Mouse (Mus musculus) small intestine, adult 10 weeks (tissue): Measurements from ENCODE around the gene Gxylt2. TPM values are rescaled to one million over a fixed set of nuclear protein-coding genes. Genes with fewer than 3 reads are reported as not detected.

ENCODE experiments used
- polyA plus RNA-seq: library from polyadenylated mRNA; stranded (reverse); fragments of 350-450 nt; fragmentation: Illumina TruSeq; extraction: RNeasy Lipid Tissue Mini Kit (QIAGEN cat#74804); gene quantifications from one replicate; pipeline ENCODE4 v1.2.3, GENCODE M21; 2014; ENCODE audit warnings: low replicate concordance

Gxylt2 gene
- polyA plus RNA-seq: 0.30 TPM

DNA sequence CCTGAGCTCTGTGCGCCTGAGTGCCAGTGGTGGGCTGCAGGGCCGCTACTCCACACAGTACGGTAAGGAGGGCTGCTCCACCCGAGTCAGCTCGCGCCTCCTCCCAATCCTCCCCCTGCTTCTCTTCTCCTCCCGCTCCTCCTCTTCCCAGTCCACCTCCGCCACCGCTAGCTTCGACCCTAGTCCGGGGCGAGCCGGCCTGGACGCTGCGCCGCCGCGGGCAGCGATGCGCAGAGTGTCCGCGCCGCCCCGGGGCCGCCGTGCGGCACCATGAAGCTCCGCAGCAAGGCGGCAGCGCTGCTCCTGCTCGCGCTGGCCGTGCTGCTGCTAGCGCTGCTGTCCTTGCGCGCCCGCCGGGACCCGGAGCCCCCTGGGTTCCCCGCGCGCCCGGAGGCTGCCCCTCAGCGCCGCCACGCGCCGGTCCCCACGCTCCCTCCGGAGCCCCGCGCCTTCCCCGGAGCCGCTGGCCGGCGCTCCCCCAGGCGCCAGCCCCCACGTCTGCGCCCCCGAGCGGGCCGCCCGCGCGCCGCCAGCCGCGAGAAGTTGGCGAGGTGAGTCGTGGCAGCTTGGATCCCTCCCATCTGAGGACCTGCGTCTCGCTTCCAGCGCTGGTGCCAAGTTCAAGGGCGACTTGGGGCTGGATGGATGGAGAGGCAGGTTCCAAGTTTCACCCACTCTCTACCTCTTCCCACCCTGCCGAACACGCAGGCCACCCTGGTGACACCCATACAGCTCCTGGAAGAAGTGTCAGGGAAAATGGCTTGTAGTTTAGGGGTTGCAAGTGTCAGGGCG is at the start of gene Gxylt2:
Gene Gxylt2 (plus strand): TSS at position 161 of the 792 bp plus-strand sequence.

DNA sequence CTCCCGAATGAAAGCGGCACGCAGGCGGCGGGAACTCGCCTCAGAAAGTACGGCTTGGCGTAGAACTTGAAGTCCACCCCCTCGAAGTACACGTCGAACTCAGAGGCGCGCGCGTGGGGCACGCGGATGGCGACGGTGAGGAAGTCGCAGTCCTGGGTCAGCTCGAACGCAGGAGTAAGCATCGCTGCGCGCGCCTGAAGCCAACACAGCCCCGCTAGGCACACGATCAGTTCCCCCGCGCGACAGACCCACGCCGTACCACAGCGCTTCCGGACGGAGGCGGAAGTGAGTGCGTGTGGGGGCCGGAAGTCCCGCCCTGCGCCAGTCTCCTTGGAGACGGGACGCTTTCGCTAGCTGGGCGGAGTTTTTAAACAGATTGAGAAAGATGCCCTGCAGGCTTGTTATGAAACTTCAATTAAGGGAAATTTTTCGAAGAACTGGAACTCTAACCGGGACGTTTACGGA is 33.6 kb upstream of the Gxylt2 start, which contains the start of gene Shq1:
Gene Shq1 (minus strand): TSS at position 278 of the 465 bp plus-strand sequence.

DNA sequence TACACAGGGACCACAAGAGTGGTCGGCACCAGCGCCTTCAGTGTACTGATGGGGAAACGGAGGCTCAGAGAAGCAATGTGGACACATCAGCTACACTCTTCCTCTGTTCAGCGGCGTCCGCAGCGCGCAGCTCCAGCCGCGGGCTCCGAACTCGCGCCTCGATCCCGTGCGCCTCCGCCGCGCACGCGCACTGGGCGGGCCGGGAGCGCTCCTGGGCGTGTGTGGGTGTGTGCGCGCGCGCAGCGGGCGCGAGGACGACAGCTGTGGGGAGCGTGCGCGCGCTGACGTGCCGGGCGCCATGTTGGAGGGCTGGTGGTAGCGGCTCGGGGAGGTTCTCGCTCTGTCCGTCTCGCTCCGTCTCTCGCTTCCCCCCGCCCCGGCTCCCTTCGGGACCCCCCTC is 128.8 kb downstream of the Gxylt2 start, which contains the start of gene Ppp4r2:
Gene Ppp4r2 (plus strand): TSS at position 268 of the 400 bp plus-strand sequence.

Other genes starting within 250 kb of the Gxylt2 start
- gene Shq1, start 33.6 kb upstream of the Gxylt2 start, polyA plus RNA-seq: 1.1 TPM
- gene Ppp4r2, start 128.9 kb downstream of the Gxylt2 start, polyA plus RNA-seq: 137 TPM